Mouse (Mus musculus) T-helper 1 cell (primary cell): ENCODE data around the gene Syn1.

Experiments used
- in situ Hi-C: fragments of 300-600 bp; cut with MboI, MseI; formaldehyde crosslinking; loops from one replicate; pipeline ENCODE4 v1.15.1; 2025; ENCODE audit warnings: high pct_unique_total_duplicates

The Syn1 gene

DNA sequence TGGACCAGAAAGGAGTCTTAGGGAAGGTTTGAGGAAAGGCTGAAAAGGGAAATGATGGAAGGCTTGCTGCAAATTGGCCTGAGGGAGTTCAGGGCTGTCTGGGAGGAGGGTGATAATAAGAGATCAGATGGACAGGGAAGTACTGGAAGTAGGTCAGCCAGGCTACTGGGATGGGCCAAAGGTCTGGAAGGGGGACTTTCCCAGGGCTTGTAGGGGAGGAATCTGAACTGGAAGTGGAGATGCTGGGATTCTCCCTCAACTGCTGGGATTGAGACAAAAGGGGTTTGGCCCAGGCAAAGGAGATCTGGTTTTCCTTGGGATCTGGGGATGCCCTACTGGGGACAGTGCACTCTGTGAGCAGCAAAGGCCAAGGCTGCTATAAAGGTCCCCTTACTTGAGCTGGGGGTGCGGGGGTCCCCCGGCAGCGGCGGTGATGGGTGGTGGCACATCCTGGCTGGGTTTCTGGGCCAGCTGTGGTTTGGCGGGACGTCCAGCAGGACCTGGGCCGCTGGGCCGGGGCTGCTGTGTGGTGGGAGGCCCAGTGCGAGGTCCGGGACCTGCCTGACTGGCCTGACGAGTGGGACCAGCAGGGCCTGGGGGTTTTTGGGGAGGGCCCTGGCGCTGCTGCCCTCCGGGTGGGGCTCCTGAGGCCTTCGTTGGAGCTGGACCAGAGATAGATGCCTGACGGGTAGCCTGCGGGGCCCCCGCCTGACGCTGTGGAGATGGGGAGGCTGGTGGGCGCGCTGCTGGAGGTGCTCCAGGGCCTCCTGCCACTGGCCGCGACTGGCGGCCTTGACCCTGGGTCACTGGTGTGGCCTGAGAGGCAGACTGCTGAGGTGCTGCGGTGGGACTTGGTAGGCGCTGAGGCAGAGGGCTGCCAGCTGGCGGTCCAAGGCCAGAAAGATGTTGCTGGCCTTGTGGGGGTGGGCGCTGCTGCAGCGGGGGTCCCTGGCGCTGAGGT lies 58.4 kb downstream of the Syn1 start:
- in situ Hi-C loops: no loop called here

DNA sequence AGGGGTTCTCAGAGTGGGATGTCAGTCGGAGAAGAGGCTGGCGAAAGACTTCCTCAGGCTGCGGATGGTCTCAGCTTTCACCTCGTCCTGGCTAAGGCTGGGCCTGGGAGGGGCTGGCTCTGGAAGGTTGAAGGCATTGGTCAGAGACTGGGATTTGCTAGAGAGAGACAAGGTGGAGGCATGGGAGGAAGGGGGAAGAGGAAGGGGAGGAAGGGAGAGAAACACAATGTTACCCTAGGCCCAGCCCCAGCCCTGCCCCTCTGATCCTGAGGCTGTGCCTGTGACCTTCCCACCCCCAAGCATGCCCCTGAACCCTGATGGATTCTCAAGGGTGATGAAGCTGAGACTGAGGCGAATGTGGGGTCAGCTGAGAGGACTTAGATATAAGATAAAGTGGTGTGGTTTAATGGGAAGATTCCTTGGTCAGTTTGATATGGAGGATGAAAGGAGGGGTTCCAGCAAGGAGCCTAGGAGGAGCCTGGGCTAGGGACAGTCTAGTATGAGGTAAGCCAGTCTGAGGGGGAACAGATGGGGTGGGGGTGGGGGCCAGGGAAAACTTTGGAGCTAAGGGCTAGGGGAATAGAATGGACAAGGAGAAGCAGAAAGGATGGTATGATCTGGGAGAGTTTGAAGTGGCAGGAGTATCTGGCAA lies 59.2 kb downstream of the Syn1 start:
- in situ Hi-C loops: no loop called here

GRCm38 (mm10) chrX:20853794-20854193 lies 67.0 kb downstream of the Syn1 start:
- in situ Hi-C loops: no loop called here

DNA sequence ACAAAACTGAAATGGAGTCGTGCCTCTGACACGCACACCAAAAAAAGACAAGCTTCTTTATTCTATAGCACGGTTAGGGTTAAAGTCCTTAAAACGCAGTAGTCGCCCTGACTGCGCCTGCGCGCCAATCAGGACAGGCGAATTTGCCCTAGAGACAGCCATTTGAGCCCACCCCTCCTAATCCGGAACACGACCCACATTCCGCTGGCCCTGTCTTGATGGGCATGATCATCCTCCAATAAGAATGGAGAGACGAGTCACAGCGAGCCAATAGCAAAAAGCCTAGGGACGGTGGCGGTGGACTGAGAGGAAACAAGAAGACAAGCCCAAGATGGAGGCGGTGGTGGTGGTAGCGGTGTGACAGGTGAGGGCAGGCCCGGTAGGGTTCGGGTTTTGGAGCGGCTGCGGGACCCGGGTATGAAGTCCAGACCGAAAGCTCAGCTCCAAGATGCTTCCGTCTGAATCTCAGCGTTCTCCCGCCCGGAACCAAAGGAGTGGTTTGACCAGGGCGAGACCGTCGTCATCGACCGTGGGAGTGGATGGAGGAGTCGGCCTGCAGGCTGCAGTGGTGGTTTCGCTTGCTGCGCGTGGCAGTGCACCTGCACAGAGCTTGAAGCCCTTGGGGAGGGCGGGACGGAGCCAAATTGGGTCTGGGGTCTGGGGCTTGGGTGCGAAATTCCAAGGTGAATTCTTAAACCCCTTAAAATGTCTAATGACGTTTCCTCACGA lies 72.4 kb downstream of the Syn1 start:
- in situ Hi-C loops: no loop called here

GRCm38 (mm10) chrX:20847816-20848215 lies 73.0 kb downstream of the Syn1 start:
- in situ Hi-C loops: no loop called here

GRCm38 (mm10) chrX:20847232-20847631 lies 73.6 kb downstream of the Syn1 start:
- in situ Hi-C loops: no loop called here

DNA sequence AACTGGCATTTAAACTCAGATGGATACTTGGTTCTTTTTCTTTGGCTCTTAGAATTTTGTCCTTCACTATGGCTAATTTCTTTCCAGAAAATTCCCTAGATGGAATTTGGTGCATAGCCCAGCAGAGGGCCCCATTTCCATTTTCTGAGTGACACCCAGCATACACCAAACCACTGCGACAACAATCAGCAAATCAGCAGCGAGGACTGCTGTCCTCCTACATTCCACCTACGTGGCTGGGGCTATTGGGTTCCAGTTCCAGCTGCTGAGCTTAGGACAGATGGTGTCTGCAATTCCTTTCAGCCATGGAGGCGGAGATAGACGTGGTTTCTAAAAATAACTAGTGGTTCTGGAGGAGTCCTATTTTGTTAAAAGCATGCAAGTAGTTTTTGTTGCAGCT lies 91.9 kb downstream of the Syn1 start:
- in situ Hi-C loops: no loop called here

DNA sequence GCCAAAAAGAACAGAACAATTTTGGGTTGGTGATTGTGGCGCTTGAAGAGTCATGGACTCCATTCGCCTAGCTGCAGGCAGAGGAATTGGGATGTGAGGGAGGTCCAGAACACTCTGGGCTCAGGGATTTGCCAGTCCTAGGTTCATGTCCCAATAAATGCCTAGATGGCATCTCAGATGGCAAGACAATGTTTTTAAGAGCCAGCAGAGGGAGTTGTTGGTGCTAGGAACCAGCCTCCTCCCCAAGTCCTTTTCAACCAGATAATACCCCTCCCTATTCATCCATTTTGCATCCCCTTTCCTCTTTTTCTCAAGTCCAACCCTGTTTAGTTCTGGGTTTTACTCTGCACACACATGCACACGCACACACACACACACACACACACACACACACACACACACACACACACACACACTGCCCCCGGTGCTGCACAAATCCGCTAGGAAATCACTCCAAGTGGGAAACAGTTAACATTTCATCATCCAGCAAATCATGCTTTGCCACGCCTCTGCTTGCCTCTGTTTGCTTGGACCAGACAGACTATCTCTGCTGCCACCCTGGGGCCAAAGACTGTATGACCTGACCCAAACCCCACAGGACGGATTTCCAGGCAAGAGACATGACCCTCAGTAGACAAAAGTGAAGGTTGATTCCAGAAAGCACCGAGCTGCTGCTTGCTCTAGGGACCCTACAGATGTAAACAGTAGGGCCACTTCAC lies 100.9 kb downstream of the Syn1 start:
- in situ Hi-C loops: loop anchor here (25.0 kb wide), 1 partner anchor 517 kb away; no protein-coding TSS in a partner anchor

DNA sequence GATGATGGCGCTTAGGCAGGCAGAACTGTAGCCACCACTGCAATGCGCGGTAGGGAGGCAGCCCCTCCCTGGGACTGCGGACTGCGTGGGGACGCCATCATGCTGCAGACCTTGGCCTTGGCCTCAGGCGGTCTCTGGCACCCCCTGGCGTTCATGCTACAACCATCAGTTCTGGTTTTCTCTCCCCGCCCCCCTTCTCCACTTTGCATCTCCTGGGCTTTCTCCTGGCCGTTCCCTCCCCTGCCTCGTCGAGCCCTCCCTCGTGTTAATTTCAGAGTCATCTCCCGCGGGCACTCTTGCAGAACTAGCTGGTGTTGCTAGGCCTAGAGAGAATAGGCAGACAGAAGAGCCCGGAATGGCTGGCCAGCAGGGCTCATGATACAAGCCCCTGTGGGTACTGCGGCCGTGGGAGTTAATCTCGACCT lies 101.6 kb downstream of the Syn1 start:
- in situ Hi-C loops: loop anchor here (25.0 kb wide), 1 partner anchor 518 kb away; no protein-coding TSS in a partner anchor

DNA sequence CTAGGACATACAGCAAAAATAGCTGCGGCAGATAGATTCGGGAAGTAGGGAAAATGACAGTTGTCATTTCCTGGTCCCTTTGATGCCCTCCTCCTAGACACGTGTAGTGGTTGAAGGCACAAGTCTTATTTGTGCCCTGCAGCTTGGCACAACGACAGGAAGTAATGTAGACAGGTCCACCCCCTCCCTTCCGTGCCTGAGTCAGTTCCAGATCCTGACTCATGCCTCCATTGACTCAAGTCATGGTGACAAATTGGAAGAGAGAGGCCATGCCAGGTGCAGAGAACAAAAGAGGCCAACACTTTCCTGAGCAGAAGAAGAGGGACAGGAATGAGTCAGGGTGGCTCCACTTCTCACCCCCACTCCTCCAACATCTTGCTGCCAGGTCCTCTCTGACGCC lies 103.8 kb downstream of the Syn1 start:
- in situ Hi-C loops: loop anchor here (25.0 kb wide), 1 partner anchor 520 kb away; no protein-coding TSS in a partner anchor
